Mouse (Mus musculus): Measurements from ENCODE around the gene Mr1.
A peak's percentile ranks its signal among the peaks of the same experiment; 100 is the strongest.

Gene Mr1

DNA sequence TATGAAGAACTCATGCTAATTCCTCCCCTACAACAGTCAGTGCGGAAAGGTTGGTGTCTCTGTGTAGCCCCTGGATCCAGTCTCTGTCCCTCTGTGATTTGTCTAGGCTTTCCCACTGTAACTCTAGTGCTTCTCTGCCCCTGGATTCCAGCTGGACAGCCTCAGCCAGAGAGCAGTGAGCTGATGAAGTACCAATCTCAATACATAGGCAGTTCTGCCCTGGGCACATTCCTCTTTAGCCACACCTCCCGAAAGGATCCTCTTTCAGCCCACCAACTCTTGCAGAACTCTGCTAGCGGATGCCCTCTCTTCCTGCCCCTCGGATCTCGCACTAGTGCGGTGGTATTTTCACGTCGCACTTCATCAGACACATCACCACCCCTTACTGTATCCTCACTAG is 11.7 kb downstream of the Mr1 start:
- DNase-seq (ENCODE audit: extremely low spot score, low read depth, low spot score) = no peak

DNA sequence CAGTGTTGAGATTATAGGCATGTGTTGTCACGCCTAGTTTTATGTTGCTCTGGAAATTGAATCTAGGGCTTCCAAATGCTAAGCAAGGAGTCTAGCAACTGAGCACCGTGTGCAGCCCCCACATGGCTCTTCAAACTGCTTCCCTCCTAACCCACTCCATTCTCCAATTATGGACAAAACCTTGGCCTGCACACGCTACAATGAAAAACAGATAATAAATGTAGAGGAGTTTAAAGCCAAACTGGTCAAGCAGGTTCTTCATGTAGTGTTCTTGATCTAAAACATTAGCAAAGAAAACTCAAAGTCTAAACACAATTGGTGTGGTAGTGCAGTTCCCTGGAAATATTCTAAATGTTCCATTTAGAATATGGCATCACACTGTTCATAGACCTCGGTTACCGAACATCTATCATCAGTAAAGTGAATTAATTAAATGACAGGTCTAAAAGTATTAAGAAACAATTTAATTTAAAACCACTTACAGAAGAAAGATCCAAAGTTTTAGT is 19.1 kb downstream of the Mr1 start:
- DNase-seq (ENCODE audit: extremely low spot score, low read depth, low spot score) = no peak

DNA sequence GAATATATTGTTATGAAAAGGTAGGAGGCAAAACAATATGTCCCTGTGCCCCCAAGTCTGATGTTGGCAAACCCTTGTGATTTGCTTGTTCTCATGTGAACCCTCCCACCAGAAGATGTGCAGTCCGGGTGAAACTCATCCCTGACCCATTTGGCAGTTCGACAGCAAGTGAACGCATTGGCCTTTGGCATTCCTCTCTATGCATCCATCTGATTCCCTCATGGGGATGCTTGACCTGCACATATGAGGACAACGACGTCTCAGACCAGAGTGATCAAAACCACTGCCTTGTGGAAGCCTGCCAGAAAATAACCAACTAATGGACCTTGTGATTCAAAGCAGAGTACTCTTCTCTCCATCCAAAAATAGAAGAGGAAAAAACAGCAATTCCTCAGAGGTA is 19.9 kb downstream of the Mr1 start:
- DNase-seq (ENCODE audit: extremely low spot score, low read depth, low spot score) = no peak

DNA sequence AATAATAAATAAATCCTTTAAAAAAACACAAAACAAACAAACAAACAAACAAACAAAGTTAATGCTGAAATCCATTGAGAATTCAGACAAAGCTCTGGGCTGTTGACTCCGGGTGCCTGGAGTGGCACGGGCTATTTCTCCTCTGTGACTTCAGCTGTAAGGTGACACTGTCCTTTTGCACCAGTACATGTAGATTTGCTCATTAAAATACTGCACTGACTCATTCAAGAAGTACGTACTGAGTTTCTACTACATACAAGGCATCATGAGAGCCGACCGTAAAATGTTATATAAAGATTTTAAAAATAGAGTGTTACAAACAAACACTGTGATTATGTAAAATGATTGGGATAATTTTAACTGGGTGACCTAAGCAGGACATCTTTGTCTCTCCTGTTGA is 22.2 kb downstream of the Mr1 start:
- no peak for DNase-seq (ENCODE audit: extremely low spot score, low read depth, low spot score)

DNA sequence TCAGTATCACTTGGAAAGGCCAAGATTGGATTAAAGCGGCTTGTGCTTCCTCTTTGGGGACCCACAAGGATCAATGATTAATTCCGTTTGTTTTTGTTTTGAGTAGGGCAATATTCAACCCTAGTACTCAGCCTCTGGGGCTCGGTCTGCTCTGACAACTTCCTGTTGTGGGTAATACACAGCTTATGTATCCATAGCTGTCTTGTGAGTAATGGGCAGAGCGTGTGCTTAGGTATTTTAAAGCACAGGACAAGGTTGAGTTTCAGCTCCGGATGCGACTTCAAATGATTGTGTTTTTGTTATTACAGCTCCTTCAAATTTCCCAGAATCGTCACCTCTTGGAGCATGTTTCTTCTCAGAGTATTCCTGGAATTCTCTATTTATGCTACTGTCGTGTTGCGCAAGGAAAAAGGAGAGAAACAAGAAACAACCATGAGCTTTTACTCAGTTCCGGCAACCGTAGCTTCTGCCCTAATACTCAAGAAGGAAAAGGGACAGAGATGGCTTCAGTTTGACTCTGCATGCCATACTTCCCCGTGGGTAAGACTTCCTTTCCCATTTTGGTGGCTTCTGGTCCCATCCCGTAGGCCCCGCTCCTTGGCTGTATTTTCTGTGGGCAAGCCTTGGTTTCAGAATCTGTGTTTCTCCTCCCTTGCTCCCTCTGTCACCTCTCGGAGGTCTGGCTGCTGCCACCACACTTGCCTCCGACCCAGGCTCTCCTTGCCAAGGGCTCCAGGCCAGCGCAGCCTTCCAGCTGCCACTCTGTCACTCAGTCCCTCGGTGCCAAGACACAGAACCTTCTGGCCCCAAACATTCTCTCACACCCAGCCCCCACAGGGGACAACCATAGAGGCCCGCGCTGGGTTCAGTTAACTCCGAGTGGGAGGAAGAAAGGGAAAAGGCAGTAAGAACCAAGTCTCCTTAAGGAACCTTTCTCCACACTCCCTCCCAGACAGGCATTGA is 24.4 kb downstream of the Mr1 start:
- DNase-seq (ENCODE audit: extremely low spot score, low read depth, low spot score) = no peak

DNA sequence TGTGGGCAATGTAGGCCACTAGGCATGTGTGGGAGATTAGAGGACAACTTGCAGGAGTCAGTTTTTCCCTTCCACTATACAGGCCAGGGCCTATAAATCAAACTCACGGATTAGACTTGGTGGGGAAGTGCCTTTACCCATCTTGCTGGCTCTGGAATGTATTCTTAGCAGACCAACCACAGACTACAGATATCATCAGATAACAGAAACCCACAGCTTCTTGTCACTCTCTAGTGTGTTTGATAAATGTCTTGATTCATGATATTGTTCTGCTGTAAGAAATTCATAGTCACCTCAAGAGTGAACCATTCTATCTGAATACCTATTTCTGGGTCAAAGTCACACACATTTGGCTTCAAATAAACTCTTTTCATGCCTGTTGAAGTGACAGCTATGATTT is 26.9 kb downstream of the Mr1 start:
- no peak for DNase-seq (ENCODE audit: extremely low spot score, low read depth, low spot score)

DNA sequence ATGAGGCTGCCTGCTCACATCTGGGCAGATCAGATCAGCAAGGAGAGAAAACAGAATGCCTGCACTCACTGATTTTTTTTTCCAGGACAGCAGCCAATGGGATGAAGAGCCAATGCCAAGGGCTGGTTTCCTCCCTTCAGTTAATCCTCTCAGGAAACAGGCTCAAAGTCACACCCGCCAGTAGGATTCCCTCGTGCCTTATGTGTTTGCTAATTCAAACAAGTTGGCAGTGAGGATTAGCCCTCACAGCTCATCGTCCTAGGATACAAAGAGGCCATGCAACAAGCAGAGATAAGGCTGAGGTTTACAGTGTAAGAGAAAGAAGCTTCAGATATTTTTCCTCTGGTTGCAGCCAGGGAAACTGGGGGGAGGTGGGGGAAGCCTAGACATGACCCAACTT is 32.7 kb downstream of the Mr1 start:
- DNase-seq (ENCODE audit: extremely low spot score, low read depth, low spot score) = no peak

DNA sequence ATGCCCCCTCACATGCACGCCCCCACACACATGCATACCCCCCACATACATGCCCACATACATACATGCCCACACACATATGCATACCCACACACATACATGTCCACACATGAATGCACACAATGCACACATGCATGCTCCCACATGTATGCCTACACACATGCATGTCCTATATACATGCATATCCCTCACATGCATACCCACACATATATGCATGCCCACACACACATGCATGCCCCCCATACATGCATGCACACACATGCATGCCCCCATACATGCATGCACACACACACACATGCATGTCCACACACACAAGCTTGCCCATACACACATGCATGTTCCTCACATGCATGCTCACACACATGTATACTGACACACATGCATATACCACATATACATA is 33.7 kb downstream of the Mr1 start:
- DNase-seq (ENCODE audit: extremely low spot score, low read depth, low spot score) = no peak

DNA sequence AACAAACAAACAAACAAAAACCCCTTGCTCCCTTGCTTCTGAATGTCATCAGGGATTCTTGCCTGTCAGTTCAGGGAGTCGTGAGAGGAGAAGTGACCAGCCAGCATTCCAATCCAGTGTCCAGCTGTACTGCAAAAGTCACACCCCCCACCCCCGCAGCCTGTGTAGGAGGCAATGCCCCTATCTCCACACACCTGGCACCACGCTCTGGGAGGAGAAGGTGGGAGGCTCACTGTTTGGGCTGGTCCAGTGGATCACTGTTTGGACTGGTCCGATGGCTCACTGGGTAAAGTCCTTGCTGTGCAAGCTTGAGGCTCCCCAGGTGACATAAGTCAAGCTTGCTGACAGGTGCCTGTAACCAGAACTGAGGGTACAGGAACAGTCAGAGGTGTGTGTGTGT is 34.5 kb downstream of the Mr1 start:
- DNase-seq (ENCODE audit: extremely low spot score, low read depth, low spot score) = no peak

DNA sequence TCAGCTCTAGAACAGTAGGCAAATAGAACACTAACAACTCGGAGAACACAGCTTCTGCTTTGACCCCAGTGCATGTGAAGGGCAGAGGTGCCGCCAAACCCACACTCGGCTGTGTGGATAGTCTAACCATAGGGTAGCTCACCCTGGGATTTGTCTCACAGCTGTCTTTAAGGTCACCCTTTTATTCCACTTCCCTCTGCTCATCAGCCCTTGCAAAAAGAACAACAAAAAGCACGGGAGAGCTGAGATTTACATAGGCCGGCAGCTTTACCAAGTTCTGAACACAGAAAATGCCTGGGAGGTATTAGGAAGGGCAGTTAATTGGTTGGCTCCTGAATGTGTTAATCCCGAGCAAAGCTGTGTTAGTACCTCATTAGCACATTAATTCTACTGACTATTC is 35.1 kb downstream of the Mr1 start:
- no peak for DNase-seq (ENCODE audit: extremely low spot score, low read depth, low spot score)

DNA sequence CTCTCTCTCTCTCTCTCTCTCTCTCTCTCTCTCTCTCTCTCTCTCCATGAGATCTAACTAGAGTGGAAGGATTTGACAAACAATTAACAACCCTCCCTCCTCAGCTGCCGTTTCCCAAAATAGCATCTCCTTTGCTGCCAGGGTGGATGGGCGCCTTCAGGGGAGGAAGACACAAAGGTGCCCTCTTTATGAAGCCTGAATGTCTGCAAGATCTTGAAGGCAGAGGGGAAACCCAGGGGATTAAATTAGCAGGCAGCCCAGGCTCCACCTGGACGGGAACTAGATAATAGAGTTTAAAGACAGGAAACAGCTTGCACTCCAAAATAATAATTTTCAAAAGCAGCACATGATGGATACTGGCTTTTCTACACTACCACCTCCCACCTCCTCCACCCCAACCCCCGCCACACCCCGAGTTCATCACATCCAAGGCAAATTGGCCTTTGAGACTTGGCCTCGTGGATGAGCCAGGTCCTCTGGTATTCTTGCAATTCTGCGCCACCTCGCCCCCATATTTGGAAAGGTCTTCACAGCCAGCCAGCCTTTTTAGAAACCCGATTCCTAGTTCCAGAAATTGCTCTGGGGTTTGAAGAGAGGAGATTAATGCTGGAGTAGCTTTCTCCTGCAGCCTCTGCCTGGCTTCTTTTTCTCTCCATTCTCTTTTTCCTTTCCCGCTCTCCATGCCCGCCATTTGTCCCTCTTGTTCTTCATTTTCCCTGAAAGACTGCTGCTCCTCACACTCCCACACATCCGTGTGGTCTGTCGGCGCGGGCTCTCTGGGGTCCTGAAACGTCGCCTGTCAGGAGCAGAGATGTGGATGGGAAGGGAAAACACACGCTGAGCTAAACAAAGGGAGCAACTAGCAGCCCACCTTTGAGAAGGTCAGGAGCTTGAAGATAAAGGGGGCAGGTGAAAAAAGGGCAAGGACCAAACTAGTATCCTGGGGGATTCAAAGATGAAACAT is 36.9 kb downstream of the Mr1 start:
- no peak for DNase-seq (ENCODE audit: extremely low spot score, low read depth, low spot score)

DNA sequence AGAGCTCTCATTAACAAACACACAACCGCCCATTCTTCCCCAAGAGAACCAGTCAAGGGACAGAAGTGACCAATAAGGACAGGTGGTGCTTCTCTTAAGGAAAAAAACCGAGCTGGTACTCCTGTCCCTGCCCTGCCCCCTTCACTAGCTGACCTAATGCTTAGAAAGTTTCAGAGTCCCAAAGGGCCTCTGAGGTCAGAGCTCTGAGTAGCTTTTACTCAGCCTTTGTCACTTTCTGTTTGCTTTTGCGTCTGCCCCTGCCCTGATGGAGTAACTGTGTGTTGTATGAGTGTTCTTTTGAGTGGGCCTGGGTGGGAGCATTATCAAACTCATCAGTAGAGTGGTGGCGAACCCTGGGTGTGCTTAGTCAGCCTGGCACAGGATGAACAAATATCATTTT is 38.2 kb downstream of the Mr1 start:
- DNase-seq (ENCODE audit: extremely low spot score, low read depth, low spot score) = no peak

DNA sequence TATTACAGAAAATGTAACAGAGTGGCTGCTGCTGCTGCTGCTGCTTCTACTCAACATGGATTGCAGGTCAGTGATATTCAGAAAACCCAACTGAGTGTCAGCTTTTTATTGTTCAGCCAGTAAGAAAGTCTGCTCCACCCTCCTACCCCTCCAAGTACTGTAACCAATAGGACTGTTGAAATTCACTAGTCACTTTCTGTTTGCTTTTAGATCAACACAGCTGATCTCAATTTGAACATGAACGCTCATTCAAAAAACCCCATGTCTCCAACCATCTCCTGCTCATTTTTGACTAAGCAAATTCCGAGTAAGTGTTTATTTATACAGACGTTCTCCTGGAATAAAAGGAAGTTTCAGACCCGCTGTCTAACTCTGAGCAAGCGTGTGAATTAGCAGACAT is 38.8 kb downstream of the Mr1 start:
- no peak for DNase-seq (ENCODE audit: extremely low spot score, low read depth, low spot score)

DNA sequence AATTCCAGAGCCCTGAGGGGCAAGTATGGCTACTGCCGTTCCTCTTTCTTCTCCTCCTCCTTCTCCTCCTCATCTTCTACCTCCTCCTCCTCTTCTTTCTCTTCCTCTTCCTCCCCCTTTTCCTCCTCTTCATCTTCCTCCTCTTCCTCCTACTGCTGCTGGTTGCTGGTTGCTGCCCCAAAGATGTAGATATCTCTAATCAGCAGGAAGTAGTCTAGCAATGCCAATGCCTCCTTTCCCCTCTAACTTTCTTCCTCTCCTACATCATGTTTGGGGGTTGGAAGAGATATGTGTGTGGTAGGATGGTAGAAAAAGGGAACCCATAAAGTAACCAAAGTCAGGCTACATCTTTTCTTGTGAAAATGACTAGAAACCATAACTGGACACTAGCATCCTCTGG is 40.3 kb downstream of the Mr1 start:
- DNase-seq (ENCODE audit: extremely low spot score, low read depth, low spot score) = no peak

DNA sequence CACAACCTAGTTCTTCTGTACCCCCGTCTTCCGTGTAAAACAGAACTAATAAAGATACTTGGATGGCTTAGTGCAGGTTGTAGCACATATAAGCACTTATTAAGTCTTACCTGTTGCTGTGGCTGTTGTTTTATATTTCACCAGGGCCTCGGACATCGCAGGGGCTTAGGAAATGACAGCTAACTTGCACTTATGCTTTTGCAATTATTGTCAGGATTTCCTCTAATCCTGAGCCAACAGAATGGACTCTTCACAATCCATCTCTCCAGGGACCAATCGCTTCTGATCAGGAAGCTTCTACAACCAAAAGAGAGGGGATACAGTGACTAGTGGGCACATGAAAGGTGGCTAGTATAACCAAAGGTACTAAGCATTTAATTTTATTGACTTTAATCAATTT is 42.6 kb downstream of the Mr1 start:
- no peak for DNase-seq (ENCODE audit: extremely low spot score, low read depth, low spot score)

DNA sequence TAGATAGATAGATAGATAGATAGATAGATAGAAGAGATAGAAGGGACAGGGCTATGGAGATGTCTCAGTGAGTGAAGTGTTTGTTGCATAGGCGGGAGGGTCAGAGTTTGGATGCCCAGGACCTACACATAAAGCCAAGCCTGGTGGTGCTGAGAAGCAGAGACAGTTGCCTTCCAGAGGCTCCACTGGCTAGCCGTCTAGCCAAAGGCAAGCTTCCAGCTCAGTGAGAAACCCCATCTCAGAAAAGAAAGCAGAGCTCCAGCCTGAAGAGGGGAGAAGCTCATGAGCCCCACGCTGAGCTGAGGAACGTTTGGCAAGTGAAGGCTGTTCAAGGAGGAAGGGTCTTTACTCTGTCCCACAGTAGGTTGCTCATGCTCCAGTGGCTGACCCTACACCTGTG is 44.0 kb downstream of the Mr1 start:
- no peak for DNase-seq (ENCODE audit: extremely low spot score, low read depth, low spot score)

DNA sequence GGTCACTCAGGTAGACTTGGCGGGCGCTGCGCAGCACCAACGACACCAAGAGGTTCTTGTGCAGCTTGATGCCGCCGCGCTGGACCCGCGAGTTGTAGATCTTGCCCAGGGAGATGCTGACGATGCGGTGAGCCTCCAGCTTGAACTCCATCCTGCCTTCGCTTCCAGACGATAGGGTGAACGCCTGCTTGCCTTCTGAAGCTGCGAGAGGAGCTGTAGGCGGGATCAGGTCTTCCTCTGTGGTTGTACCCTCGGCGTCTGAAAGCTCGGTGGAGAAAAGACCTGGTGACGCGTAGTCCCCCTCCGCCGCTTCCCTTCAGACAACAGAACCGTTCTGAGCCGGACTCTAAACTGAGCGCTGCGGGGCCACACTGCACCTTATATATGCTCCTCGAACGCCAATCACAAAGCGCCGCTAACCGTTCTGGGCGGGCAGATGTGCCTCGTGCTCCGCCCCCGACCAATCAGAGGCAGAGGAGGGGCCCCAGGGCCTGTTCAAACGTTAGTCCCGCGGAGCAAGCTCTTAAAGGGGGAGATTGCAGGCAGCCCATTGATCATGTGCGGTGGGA is 47.2 kb downstream of the Mr1 start, which contains the start of gene Ier5:
Gene Ier5 (minus strand): TSS at position 357 of the 569 bp plus-strand sequence.
- peak; percentile 94 for DNase-seq (ENCODE audit: extremely low spot score, low read depth, low spot score)

DNA sequence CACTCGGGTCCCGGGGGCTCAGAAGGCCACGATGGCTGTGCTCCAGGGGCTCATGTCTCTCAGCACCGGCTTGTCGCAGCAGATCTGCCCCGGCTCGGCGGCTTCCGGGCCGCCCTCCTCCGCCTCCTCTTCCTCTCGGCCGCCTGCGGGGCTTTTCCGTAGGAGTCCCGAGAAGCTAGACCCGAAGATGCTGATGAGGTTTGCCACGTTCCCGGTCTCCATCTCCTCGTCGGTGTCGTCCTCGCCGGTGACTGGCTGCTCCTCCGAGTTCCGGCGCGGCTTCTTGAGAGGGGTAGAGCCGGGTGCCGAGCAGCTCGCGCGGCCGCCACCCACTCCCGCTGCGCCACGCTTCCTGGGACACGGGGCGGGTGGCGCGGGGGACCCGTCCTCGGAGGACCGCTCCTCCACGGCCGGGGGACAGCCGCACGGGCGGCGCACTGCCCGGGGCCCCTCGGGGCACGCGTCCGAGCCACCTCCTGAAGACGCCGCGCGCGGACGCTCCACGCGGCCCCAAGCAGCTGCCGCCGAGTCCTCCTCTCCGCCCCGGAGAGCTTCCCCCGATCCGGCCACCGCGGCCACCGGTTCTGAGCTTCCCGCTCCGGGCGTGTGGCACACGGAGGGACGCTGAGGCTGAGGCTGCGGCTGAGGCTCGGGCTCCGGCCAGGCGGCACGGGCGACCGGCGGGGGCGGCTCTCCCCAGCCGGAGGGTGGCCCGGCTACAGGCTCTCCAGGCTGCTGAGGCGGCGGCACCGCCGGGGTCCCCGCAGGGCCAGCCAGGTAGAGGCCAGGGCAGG is 47.9 kb downstream of the Mr1 start:
- DNase-seq (ENCODE audit: extremely low spot score, low read depth, low spot score) = no peak

DNA sequence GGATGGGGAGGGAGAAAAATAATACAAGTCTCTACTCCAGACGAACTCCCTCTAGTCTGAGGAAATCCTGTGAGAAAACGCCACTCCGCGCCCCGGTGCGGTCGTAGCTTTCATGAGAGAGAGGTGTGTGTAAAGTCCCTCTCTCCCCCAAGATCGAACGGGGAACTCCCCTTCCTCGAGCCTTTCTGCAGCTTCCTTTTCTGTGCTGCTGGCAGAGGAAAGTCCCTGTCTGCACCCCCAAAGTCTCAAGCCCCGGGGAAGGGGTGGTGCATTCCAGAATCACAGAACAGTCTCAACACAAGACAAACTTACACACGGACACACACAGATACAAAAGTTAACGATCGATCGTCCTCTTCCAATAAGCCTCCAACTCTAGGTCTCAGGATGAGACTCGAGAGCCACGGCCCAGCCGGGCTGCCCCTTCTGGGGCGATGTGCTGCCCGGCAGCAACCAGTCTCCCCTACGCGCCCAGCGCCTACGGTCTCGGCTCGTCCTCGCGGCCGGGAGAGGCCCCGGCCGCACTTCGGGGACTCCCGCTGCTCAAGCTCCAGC is 48.6 kb downstream of the Mr1 start:
- DNase-seq (ENCODE audit: extremely low spot score, low read depth, low spot score) = no peak

DNA sequence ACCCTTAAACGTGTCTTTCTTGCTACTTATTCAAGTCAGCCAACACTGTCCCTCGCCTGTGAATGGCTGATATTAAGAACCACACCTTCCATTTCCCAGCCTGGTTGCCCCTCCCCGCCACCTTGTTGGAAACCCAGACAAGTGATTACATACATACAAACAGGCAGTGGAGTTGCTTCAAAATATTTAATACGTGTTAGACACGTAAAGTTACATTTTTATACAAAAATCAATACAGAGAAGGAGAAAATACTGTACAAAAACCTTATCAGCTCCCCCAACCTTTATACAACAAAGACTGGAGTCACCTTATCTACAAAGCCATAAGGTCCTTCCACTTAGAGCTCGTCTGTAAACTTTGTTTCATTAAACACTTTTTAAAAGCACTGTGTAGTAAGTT is 49.3 kb downstream of the Mr1 start:
- DNase-seq (ENCODE audit: extremely low spot score, low read depth, low spot score) = no peak

Measured in hindlimb bud, embryonic 11.5 days (tissue).